Mouse (Mus musculus) ovary, adult 18-20 months (tissue): ENCODE data around the gene Grk2.
A peak's percentile ranks its signal among the peaks of the same experiment; 100 is the strongest.

Experiments used
- DNase-seq: peaks from one replicate; pipeline ENCODE4 v3.0.0; 2022; ENCODE audit warnings: low spot score, mixed read lengths

Gene Grk2

GRCm38 (mm10) chr19:4303640-4303995, 2.4 kb downstream of the Grk2 start:
- no peak for DNase-seq

DNA sequence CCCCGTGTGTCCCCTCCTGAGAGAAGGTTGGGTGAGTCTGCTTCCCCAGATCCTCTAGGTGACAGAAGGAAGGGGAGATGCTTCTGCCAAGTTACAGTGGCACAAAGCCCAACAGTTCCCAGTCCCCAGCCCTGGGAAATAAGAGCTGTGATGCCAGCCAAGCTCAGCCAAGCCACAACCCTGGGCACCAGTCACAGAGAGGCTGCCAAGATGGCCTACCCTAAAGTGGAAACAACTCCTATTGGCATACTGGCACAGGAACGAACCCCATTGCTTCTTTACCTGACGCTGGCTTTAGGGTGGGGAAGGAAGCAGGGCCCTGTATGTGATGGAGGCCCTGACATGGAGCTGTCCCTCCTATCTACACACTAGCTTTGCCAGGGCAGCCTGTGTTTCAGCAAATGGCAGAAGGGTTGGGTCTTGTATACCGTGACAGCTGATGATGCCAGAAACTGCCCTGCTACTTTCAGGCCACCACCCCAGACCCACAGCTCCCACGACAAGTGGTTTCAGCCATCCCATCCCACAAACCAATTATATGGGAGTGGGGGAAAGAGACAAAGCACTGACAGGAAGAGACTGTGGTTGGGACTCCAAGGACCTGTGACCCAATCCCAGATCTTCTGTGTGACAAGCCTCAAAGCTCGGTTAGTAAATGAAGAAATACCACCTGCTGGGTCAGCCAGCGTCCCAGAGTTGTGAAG, 2.9 kb downstream of the Grk2 start:
- DNase-seq, result no peak

DNA sequence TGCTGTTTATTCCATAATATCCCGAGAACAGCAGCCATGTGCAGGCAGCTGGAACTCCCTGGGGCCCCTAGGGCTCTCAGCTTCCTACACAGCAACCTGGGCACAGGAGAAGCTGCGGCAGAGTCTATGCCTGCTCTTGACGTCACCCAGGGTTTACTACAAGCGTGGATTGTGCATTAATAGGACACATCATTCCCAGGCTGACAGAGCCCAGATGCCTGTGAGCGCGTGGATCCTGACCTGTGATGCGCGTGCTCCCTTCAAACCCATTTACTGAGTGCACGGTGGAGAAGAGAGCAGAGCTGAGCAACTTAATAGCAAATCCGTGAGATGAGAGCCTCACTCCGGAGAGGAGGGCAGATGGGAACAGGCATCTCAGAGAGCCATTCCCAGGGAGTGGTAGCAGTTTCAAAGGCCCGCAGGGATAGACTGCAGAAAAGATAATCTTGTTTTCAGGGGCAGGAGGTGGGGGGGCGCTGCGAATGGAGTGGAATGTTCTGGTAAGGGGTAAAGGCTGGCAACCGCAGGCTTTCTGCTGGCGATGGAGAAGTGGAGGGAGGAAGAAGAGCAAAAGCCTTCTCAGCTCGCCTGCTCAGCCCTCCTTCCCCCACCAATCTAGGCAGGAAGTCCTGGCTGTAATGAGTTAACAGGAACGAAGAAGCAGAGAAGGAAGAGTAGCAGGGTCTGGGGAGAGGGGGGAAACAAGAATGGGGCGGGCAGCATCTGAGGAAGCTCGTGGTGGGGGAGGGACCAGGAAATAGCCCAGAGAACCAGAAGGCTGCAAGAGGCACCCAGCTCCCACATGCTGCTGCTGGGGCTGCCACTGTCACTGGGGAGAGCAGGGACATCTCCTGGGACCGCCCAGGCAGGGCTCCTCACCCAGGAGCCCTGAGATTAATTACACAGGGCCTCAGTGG, 4.0 kb downstream of the Grk2 start:
- no peak for DNase-seq

DNA sequence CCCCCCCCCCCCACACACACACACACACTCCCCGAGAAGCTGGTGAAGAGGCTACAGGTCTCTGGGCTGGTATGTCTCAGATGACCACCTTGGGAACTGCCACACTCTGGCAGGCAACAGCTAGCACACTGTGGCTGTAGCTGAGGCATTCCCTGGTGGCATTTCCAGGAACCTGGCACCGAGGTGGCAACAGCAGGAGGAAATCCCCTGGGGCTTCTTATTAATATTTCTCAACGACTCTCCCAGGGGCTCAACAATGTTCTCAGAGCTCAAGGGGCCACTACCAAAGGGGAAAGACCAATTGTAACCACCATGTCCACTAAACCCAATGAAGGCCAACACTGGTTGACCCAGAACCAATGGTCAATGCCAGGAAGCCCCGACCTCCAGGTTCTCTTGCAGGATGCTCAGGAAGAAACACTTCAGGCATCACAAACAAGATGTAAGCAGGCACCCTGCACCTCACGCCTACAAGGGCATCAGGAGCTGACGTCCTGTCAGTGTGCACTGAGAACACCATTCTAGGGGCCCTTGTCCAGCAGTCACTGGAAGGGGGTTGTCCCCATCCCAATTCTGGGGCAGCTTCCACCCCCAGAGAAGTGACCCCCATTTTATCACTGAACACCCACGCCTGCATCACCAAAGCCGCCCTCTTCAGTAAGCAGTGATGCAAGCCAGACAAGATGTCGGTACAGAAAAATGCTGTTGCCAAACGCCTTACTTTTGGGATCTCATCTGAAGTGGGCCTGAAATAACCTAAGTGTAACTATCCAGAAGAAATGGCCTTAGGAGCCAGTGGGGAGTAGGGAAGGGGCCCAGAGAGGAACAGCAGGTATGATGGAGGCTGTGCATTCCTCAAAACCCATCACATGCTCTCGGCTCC, 4.9 kb downstream of the Grk2 start:
- no peak for DNase-seq

DNA sequence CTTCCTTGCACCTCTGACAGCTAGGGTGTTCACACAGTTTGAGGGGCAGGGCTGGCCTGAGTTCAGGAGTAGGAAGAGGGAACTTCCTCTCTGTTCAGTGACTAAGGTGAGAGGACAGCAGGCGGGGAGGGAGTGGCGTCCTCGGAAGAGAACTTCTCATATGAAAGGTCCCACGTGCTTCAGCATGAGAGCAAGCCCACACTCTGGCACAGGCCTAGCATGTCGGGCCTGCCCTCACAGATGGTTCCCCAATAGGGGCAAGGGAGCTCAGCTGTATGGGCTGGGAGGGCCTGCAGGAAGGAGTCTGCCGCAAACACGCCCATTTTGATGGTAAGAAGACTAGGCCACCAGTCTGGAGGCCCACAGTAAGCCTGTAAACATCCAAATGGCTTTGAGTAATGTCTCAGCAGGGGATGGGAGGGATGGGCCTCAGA, 5.7 kb downstream of the Grk2 start:
- no peak for DNase-seq

DNA sequence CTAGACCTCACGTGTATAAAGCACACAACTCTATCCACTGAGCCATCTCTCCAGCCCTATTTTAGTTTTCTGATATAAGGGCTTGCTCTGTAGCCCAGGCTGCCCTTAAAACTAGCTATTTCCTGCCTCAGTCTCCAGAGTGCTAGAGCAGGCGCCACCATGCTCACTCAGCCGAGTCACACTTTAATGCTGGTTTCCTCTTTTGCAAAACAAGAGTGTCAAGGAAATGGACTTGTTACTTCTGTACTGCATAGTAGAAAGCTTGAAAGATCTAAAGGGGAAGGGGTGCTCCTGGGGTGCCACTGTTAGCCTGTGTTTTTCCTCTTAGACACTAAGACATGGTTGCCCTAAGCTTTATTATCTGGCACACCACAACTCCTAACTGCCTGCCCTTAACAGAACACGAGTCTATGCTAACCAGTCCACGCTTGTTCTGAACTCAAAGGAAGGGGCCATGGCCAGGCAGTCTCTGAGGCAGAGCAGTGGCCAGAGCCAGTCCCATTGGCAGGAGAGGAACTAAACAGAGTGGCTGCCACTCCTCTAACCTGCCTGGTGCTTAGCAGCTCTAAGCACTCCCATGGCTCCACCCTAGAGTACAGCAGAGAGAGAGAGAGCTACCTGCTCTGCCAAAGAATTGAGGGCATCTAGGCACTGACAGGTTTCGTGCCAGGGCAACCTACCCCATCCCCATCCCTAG, 6.3 kb downstream of the Grk2 start:
- no peak for DNase-seq

DNA sequence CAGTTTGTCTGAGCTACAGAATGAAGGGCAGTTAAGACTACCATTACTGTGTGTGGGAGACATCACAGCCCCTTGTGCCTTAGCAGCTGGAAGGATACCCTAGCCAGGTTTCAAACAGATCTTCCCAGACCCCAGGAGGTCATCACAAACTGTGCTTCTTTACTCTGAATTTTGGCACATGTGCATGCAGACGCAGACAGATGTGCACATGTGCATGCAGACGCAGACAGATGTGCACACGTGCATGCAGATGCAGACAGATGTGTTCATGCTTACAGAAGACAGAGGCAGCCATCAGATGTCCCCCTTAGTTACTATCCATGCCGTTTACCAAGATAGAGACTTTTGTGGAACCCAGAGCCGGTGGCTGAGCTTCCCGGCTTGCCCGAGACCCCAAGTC, 6.9 kb downstream of the Grk2 start:
- DNase-seq, result no peak

DNA sequence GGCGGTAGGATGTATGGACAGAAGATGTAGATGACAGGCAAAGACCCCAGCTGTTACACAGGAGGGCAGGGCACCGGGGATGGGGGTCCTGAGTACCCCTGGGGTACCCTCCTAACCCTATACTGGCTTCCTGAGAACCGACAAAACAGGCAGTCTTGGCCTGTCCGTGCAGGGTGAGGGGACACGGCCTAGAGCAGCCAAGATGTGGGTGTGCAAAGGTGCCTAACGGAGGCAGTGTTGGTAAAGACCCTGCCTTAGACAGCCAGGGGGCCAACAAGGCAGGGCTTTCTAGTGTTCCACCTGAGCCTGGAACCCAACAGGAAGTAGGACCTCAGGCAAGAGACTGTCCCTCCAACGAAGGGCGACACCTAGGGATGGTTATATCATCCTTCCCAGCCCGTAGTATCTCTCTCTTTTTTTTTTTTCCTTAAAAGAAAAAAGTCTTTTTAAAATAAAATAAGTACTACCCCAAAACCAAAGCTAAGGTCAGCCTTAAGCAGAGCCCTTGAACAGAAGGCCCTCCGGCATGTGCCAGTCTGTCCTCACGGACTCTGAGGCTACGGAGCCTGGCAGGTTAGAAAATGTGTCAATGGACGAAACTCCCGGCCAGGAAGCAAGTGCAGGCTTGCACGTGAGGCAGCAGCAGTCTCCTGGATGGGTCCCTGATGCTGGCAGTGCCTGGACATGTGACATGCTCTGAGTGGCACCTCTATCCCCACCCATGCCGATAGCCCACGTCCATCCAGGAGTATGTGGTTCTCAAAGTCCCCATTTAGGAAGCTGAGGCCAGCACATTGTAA, 7.5 kb downstream of the Grk2 start:
- no peak for DNase-seq

DNA sequence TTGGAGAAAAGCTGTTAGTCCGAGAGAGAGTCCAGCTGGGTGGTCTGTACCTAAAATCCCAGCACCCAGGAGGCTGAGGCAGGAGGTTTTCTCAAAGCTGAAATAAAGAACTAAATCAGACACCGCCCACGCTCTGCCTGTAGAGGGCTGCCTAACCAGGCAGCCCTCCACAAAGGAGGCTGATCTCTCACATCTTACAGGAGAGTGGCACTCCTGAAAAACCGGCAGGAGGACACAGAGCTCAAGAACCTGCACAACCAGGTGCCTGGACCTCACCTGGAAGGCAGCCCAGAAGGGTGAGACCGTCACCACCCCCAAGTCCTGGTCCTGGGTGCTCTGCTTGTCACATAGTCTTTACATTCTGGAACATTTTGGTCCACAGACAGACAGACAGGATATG, 8.2 kb downstream of the Grk2 start:
- DNase-seq, result no peak

- DNase-seq, result no peak
These were observed 9.4 kb downstream of the Grk2 start for GRCm38 (mm10) chr19:4296611-4297010.

GRCm38 (mm10) chr19:4295391-4295790, 10.6 kb downstream of the Grk2 start:
- DNase-seq, result no peak

DNA sequence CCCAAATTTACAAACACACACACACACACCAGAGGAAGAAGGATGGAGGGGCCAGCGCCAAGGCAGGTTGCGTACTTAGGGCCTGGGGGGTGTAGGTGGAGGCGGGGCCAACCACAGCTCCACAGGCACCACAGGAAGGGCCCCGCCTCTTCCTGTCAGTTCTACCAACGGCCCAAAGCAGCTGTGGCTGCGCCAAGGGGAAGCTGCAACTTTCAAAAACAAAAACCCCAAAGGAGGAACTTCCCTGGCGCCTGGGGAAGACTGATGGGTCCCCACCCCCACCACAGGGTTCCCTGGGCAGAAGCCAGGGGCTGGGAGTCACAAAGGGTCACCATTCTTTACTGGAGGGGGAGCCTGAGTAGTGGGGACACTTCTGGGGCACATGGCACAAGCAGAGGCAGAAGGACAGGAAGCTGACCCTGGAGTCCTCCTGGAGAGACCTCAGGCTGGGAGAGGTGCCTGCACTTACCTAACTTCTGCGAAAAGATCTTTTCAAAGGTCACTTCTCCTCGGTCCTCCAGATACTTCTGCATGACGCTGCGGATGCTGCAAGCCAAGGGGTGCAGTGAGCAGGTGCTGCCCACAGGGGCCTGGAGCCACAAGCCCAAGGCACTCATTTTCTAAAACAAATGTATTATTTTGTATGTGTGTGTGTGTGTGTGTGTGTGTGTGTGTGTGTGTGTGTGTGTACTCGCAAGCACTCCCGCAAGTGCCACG, 11.5 kb downstream of the Grk2 start:
- no peak for DNase-seq

GRCm38 (mm10) chr19:4291161-4291560, 14.9 kb downstream of the Grk2 start:
- no peak for DNase-seq

DNA sequence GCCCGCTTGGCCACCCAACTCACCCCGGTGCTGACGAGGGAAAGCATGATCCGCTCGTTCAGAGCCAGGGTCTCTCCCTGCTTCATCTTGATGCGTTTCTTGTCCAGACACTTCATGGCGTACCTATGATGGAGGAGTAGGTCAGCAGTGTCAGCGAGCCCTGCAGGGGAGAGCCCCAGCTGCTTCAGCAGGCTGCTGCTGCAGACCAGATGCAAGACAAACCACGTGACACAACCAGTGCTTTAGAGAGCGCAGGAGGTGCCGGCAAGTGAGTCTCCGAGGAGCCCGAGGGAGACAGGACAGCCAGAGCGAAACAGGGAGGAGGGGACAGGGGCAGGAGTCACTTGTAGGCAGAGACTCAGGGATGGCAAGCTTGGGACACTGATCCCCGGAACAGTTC, 15.3 kb downstream of the Grk2 start:
- DNase-seq, result no peak

- no peak for DNase-seq
These were observed 22.4 kb downstream of the Grk2 start for GRCm38 (mm10) chr19:4283653-4284052.

DNA sequence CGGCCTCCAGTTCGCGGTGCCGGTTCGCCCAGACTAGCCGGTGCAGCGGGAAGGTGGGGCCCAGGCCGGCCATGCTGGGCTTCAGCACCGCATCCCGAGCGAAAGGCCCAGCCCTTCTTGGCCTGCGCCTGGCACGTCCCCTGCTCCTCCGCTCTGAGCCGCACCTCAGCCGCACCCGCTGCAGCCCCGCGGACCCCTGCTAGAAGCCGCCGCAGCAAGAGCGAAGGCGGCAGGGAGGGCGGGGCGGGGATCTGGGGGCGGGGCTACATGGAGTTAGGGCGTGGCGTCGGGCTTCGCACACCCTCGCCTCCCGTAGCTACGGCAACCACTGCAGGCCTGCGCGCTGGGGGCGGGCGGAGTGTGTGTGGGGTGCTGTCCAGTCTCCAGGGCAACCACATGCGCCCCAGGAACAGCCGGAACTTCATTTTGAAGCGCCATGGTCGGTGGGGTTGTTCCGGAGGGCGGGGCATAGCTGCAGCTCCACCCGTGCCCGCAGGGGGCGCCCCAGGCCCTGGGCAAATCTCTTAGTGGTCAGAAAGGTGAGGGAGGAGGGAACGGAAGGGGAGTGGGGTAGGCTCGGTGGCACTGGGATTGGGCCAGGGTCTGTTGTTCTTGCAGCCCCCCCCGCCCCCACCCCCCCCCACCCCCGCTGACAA, 23.0 kb downstream of the Grk2 start, which contains the start of gene Ankrd13d:
Gene Ankrd13d, minus strand, starts transcription at position 240 of the 656 bp plus-strand sequence.
- DNase-seq, result peak; percentile 89

GRCm38 (mm10) chr19:4280425-4280824, 25.6 kb downstream of the Grk2 start:
- DNase-seq, result no peak

GRCm38 (mm10) chr19:4279487-4279886, 26.5 kb downstream of the Grk2 start:
- no peak for DNase-seq

GRCm38 (mm10) chr19:4270972-4271371, 35.0 kb downstream of the Grk2 start:
- no peak for DNase-seq

DNA sequence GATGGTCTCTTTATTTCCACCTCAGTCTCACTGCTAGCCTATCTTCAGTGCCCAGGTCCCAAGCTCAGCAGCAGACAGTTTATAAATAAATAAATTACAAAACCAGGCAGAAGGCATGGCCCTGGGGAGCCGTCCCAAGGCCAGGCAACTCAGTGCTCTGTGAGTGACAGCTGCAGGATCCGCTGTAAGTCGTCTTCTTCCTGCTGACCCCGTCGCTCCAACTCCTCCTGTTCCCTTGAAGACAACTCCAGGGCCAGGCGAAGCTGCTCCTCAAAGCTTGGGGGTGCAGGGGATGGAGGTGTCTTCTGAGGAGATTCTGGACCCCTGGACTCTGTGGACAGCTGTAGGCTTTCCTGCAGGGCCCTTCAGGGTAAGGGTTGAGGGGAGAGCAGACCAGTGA, 35.8 kb downstream of the Grk2 start:
- DNase-seq, result no peak
